Mouse (Mus musculus) spleen, adult 2 months (tissue): Measurements from ENCODE around the gene Fcrlb. TPM values are rescaled to one million over a fixed set of nuclear protein-coding genes. Genes with fewer than 3 reads are reported as not detected.
A peak's percentile ranks its signal among the peaks of the same experiment; 100 is the strongest.
"Not testable (repeated sequence)": the region's sequence is repeated elsewhere in the genome, so short reads cannot be mapped to it uniquely, and the experiment has no call there.

ENCODE experiments used
- DNase-seq, 2 experiments: peaks; one replicate each; pipeline versions ENCODE4 v3.0.0 to v3.0.0-alpha.2; 2012 to 2021; ENCODE audit warnings: low spot score in 2 of 2, low read depth in 1 of 2
- H3K27ac ChIP-seq: fragments of 200-500 bp; 2 replicates; pipeline ENCODE4 v1.5.1; 2012; ENCODE audit warnings: low read length, inconsistent platforms; ENCODE audit not compliant: insufficient read depth
- H3K27me3 ChIP-seq: fragments of 200-500 bp; 2 replicates; pipeline ENCODE4 v1.6.1; 2012; ENCODE audit warnings: mild to moderate bottlenecking, moderate library complexity, low read length, inconsistent platforms; ENCODE audit not compliant: control insufficient read depth, insufficient read depth
- H3K36me3 ChIP-seq: fragments of 200-500 bp; 2 replicates; pipeline ENCODE4 v1.6.1; 2012; ENCODE audit warnings: mild to moderate bottlenecking, low read length, inconsistent platforms; ENCODE audit not compliant: control insufficient read depth, insufficient read depth
- H3K4me1 ChIP-seq: fragments of 200-500 bp; 2 replicates; pipeline ENCODE4 v1.6.1; 2011; ENCODE audit warnings: inconsistent platforms; ENCODE audit not compliant: control insufficient read depth, insufficient read depth, insufficient read length
- H3K4me3 ChIP-seq: fragments of 200-500 bp; 2 replicates; pipeline ENCODE4 v1.5.1; 2011; ENCODE audit warnings: mild to moderate bottlenecking, inconsistent platforms; ENCODE audit not compliant: insufficient read depth, insufficient read length; ENCODE audit errors: extremely low read depth
- CTCF ChIP-seq: fragments of 200-500 bp; IDR thresholded peaks from 2 replicates; pipeline ENCODE4 v1.5.1; 2011; ENCODE audit warnings: mild to moderate bottlenecking, inconsistent platforms; ENCODE audit not compliant: insufficient read depth, insufficient read length, insufficient replicate concordance; ENCODE audit errors: extremely low read depth
- POLR2A ChIP-seq: fragments of 200-500 bp; IDR thresholded peaks from 2 replicates; pipeline ENCODE4 v1.6.1; 2011; ENCODE audit warnings: low read depth, low read length, inconsistent platforms
- WGBS: fragments of 180-500 bp; shearing (Covaris S2); methylation state at CpG from one replicate; pipeline ENCODE4 v1.1.7; 2018; 5-methylcytosine and 5-hydroxymethylcytosine counted together
- polyA plus RNA-seq: library from polyadenylated mRNA; depleted of rRNA; stranded (reverse); fragments of >200 nt; gene quantifications from 2 replicates; pipeline ENCODE4 v1.2.3, GENCODE M21; 2012; rRNA removed

Fcrlb gene
- 1.5 and 2.5 TPM in 2 replicates for polyA plus RNA-seq

- 78% methylated on average over 5 of the region's 5 CpGs for WGBS
- no peak for DNase-seq
- H3K27ac ChIP-seq = no peak within 1 kb of the TSS
- H3K27me3 ChIP-seq = no peaks in the 10 kb centered on the region
- peaks cover 10% of the 10 kb centered on the region; the same call in 1 of the 2 replicates for H3K36me3 ChIP-seq
- H3K4me1 ChIP-seq = peaks cover 9% of the 10 kb centered on the region; the same call in 1 of the 2 replicates
- H3K4me3 ChIP-seq = no peak within 1 kb of the TSS
- no peak for TF ChIP-seq CTCF
- no peak for TF ChIP-seq POLR2A
These were observed at the start of gene Fcrlb for GRCm38 (mm10) chr1:170912891-170913615. Gene Fcrlb, minus strand, starts transcription at chr1:170912941.

- no peak for TF ChIP-seq POLR2A
- TF ChIP-seq CTCF = no peak
- Histone ChIP-seq H3K36me3 (peaks cover 24% of the 10 kb centered on the region), H3K27me3 (no peaks in the 10 kb centered on the region), H3K27ac (no peak overlapping the region), H3K4me1 (peaks cover 3% of the 10 kb centered on the region; the same call in 1 of the 2 replicates), H3K4me3 (no peak overlapping the region)
- no peak for DNase-seq
- WGBS = 72% methylated on average over 2 of the region's 2 CpGs
These were observed 49.6 kb upstream of the Fcrlb start for GRCm38 (mm10) chr1:170962301-170962700.

GRCm38 (mm10) chr1:170961101-170961500 lies 48.4 kb upstream of the Fcrlb start:
- Histone ChIP-seq H3K4me1 (peaks cover 3% of the 10 kb centered on the region; the same call in 1 of the 2 replicates), H3K27me3 (no peaks in the 10 kb centered on the region), H3K36me3 (peaks cover 21% of the 10 kb centered on the region), H3K27ac (no peak overlapping the region), H3K4me3 (no peak overlapping the region)
- WGBS = 81% methylated on average over 6 of the region's 6 CpGs
- DNase-seq = no peak
- TF ChIP-seq CTCF = no peak
- TF ChIP-seq POLR2A = no peak

GRCm38 (mm10) chr1:170959791-170960190 lies 47.0 kb upstream of the Fcrlb start:
- 60% methylated on average over 2 of the region's 2 CpGs for WGBS
- no peak for DNase-seq
- Histone ChIP-seq H3K27me3 (no peaks in the 10 kb centered on the region), H3K27ac (peak overlapping the region; percentile 20; the same call in 1 of the 2 replicates), H3K36me3 (peaks cover 15% of the 10 kb centered on the region), H3K4me3 (no peak overlapping the region), H3K4me1 (peaks cover 3% of the 10 kb centered on the region; the same call in 1 of the 2 replicates)
- no peak for TF ChIP-seq CTCF
- TF ChIP-seq POLR2A = no peak

- H3K27ac ChIP-seq = no peak overlapping the region
- TF ChIP-seq CTCF = no peak
- no peak for TF ChIP-seq POLR2A
These were observed 45.5 kb upstream of the Fcrlb start for GRCm38 (mm10) chr1:170958225-170958624.

GRCm38 (mm10) chr1:170953192-170953591 lies 40.5 kb upstream of the Fcrlb start:
- Histone ChIP-seq H3K4me1 (no peaks in the 10 kb centered on the region), H3K36me3 (no peaks in the 10 kb centered on the region), H3K4me3 (no peak overlapping the region), H3K27me3 (no peaks in the 10 kb centered on the region), H3K27ac (no peak overlapping the region)
- DNase-seq = no peak
- no peak for TF ChIP-seq POLR2A
- TF ChIP-seq CTCF = no peak
- WGBS = 63% methylated on average over 2 of the region's 2 CpGs

More at GRCm38 (mm10) chr1:170958225-170958624, 45.5 kb upstream of the Fcrlb start:
- H3K27me3 ChIP-seq = no peaks in the 10 kb centered on the region
- peaks cover 12% of the 10 kb centered on the region for H3K36me3 ChIP-seq
- WGBS = 42% methylated on average over 3 of the region's 3 CpGs
- no peak for DNase-seq
- peaks cover 3% of the 10 kb centered on the region; the same call in 1 of the 2 replicates for H3K4me1 ChIP-seq
- H3K4me3 ChIP-seq = no peak overlapping the region

GRCm38 (mm10) chr1:170950772-170951171 lies 38.0 kb upstream of the Fcrlb start:
- DNase-seq = no peak
- Histone ChIP-seq H3K4me1 (no peaks in the 10 kb centered on the region), H3K27ac (no peak overlapping the region), H3K36me3 (no peaks in the 10 kb centered on the region), H3K4me3 (no peak overlapping the region), H3K27me3 (no peaks in the 10 kb centered on the region)
- TF ChIP-seq CTCF (no peak), POLR2A (no peak)
- 68% methylated on average over 3 of the region's 3 CpGs for WGBS

- 92% methylated on average over 7 of the region's 9 CpGs for WGBS
- H3K36me3 ChIP-seq, H3K27me3 ChIP-seq, H3K4me3 ChIP-seq, H3K27ac ChIP-seq, H3K4me1 ChIP-seq, DNase-seq: not testable (repeated sequence)
These were observed 32.2 kb upstream of the Fcrlb start for GRCm38 (mm10) chr1:170944908-170945307.

GRCm38 (mm10) chr1:170944151-170944550 lies 31.4 kb upstream of the Fcrlb start:
- not testable (repeated sequence) for H3K4me1 ChIP-seq, H3K36me3 ChIP-seq, H3K27me3 ChIP-seq, H3K4me3 ChIP-seq, DNase-seq, H3K27ac ChIP-seq
- WGBS = 96% methylated on average over 9 of the region's 9 CpGs
